Mouse (Mus musculus): Measurements from ENCODE around the gene Urb2. TPM values are rescaled to one million over a fixed set of nuclear protein-coding genes. Genes with fewer than 3 reads are reported as not detected.
A peak's percentile ranks its signal among the peaks of the same experiment; 100 is the strongest.

The Urb2 gene
- total and polyA plus RNA-seq, 2 experiments from 2014 or later, result 1.8 to 14.8 TPM

GRCm38 (mm10) chr8:123981674-123982073 lies 39.6 kb upstream of the Urb2 start:
- Histone ChIP-seq H3K9ac (0 out of 2 replicates have a peak overlapping the region, but pooled peaks have one; percentile 4), H3K4me3 (ENCODE audit: low read depth, low read length) (peak overlapping the region; percentile 77), H3K27me3 (ENCODE audit: insufficient read depth, low read length) (no peaks in the 10 kb centered on the region), H3K9me3 (ENCODE audit: low read length) (no peaks in the 10 kb centered on the region), H3K36me3 (ENCODE audit: insufficient read depth) (no peaks in the 10 kb centered on the region), H3K4me1 (ENCODE audit: insufficient read depth) (peaks cover 7% of the 10 kb centered on the region; the same call in 1 of the 2 replicates), H3K27ac (ENCODE audit: low read depth, low read length) (no peak overlapping the region; the same call in 1 of the 2 replicates), H3K4me2 (ENCODE audit: low read depth) (peak overlapping the region; percentile 92)
- ATAC-seq, result no peak
- WGBS, result 29% methylated on average over 4 of the region's 4 CpGs
- DNase-seq, result peak; percentile 51
- no peak for TF ChIP-seq CTCF (IDR thresholded peaks at IDR 0.05; ENCODE audit: low read depth)

GRCm38 (mm10) chr8:123982291-123982793 lies 39.0 kb upstream of the Urb2 start:
- no peaks in the 10 kb centered on the region for H3K36me3 ChIP-seq (ENCODE audit: insufficient read depth)
- H3K4me3 ChIP-seq (ENCODE audit: low read depth, low read length), result peak overlapping the region; percentile 77
- H3K27ac ChIP-seq (ENCODE audit: low read depth, low read length), result peak overlapping the region; percentile 50
- no peaks in the 10 kb centered on the region for H3K27me3 ChIP-seq (ENCODE audit: insufficient read depth, low read length)
- ATAC-seq (peak; percentile 47), DNase-seq (peak; percentile 62)
- TF ChIP-seq CTCF (IDR thresholded peaks at IDR 0.05; ENCODE audit: low read depth), result no peak
- no peaks in the 10 kb centered on the region for H3K9me3 ChIP-seq (ENCODE audit: low read length)
- peak overlapping the region; percentile 76 for H3K9ac ChIP-seq
- H3K4me1 ChIP-seq (ENCODE audit: insufficient read depth), result peaks cover 7% of the 10 kb centered on the region; the same call in 1 of the 2 replicates
- H3K4me2 ChIP-seq (ENCODE audit: low read depth), result peak overlapping the region; percentile 92
- WGBS, result under 1% methylated on average over 46 of the region's 48 CpGs

GRCm38 (mm10) chr8:123982826-123983400 lies 38.4 kb upstream of the Urb2 start, which contains the start of gene Abcb10:
Gene Abcb10 (minus strand): TSS chr8:123983122.
- DNase-seq (peak; percentile 75), ATAC-seq (peak; percentile 88)
- Histone ChIP-seq H3K9me3 (ENCODE audit: low read length) (no peaks in the 10 kb centered on the region), H3K4me3 (ENCODE audit: low read depth, low read length) (peak within 1 kb of the TSS; percentile 77), H3K27ac (ENCODE audit: low read depth, low read length) (peak within 1 kb of the TSS; percentile 50), H3K9ac (peak within 1 kb of the TSS; percentile 76), H3K27me3 (ENCODE audit: insufficient read depth, low read length) (no peaks in the 10 kb centered on the region), H3K4me2 (ENCODE audit: low read depth) (peak within 1 kb of the TSS; percentile 92), H3K4me1 (ENCODE audit: insufficient read depth) (peaks cover 7% of the 10 kb centered on the region; the same call in 1 of the 2 replicates), H3K36me3 (ENCODE audit: insufficient read depth) (no peaks in the 10 kb centered on the region)
- no peak for TF ChIP-seq CTCF (IDR thresholded peaks at IDR 0.05; ENCODE audit: low read depth)
- 2% methylated on average over 54 of the region's 56 CpGs for WGBS

- no peak overlapping the region for H3K27ac ChIP-seq (ENCODE audit: low read depth, low read length)
- TF ChIP-seq CTCF (IDR thresholded peaks at IDR 0.05; ENCODE audit: low read depth), result no peak
- H3K9me3 ChIP-seq (ENCODE audit: low read length), result no peaks in the 10 kb centered on the region
- no peaks in the 10 kb centered on the region for H3K36me3 ChIP-seq (ENCODE audit: insufficient read depth)
- ATAC-seq (no peak), DNase-seq (no peak)
- 83% methylated on average over 6 of the region's 6 CpGs for WGBS
- H3K9ac ChIP-seq, result no peak overlapping the region
- no peak overlapping the region for H3K4me2 ChIP-seq (ENCODE audit: low read depth)
- H3K4me1 ChIP-seq (ENCODE audit: insufficient read depth), result no peaks in the 10 kb centered on the region
- H3K27me3 ChIP-seq (ENCODE audit: insufficient read depth, low read length), result no peaks in the 10 kb centered on the region
- no peak overlapping the region for H3K4me3 ChIP-seq (ENCODE audit: low read depth, low read length)
Observed at GRCm38 (mm10) chr8:123988605-123989038, 32.7 kb upstream of the Urb2 start.

GRCm38 (mm10) chr8:123989128-123989527 lies 32.2 kb upstream of the Urb2 start:
- no peak for ATAC-seq
- H3K4me1 ChIP-seq (ENCODE audit: insufficient read depth), result no peaks in the 10 kb centered on the region

GRCm38 (mm10) chr8:123990277-123991049 lies 30.8 kb upstream of the Urb2 start:
- Histone ChIP-seq H3K9me3 (ENCODE audit: low read length) (no peaks in the 10 kb centered on the region), H3K36me3 (ENCODE audit: insufficient read depth) (no peaks in the 10 kb centered on the region), H3K4me2 (ENCODE audit: low read depth) (no peak overlapping the region), H3K9ac (no peak overlapping the region), H3K4me3 (ENCODE audit: low read depth, low read length) (no peak overlapping the region), H3K4me1 (ENCODE audit: insufficient read depth) (no peaks in the 10 kb centered on the region), H3K27me3 (ENCODE audit: insufficient read depth, low read length) (no peaks in the 10 kb centered on the region), H3K27ac (ENCODE audit: low read depth, low read length) (no peak overlapping the region)
- no peak for ATAC-seq
- TF ChIP-seq CTCF (IDR thresholded peaks at IDR 0.05; ENCODE audit: low read depth), result no peak
- WGBS, result 91% methylated on average over 13 of the region's 13 CpGs
- DNase-seq, result no peak

More at GRCm38 (mm10) chr8:123989128-123989527, 32.2 kb upstream of the Urb2 start:
- 79% methylated on average over 7 of the region's 7 CpGs for WGBS
- Histone ChIP-seq H3K9ac (no peak overlapping the region), H3K36me3 (ENCODE audit: insufficient read depth) (no peaks in the 10 kb centered on the region), H3K27ac (ENCODE audit: low read depth, low read length) (no peak overlapping the region), H3K4me2 (ENCODE audit: low read depth) (no peak overlapping the region), H3K27me3 (ENCODE audit: insufficient read depth, low read length) (no peaks in the 10 kb centered on the region), H3K9me3 (ENCODE audit: low read length) (no peaks in the 10 kb centered on the region), H3K4me3 (ENCODE audit: low read depth, low read length) (no peak overlapping the region)
- TF ChIP-seq CTCF (IDR thresholded peaks at IDR 0.05; ENCODE audit: low read depth), result no peak
- DNase-seq, result no peak

GRCm38 (mm10) chr8:123992587-123992986 lies 28.7 kb upstream of the Urb2 start:
- no peaks in the 10 kb centered on the region for H3K4me1 ChIP-seq (ENCODE audit: insufficient read depth)
- no peak overlapping the region for H3K9ac ChIP-seq
- WGBS, result 65% methylated on average over 8 of the region's 8 CpGs
- no peaks in the 10 kb centered on the region for H3K27me3 ChIP-seq (ENCODE audit: insufficient read depth, low read length)
- no peak overlapping the region for H3K4me2 ChIP-seq (ENCODE audit: low read depth)
- ATAC-seq, result no peak
- H3K9me3 ChIP-seq (ENCODE audit: low read length), result no peaks in the 10 kb centered on the region
- no peak overlapping the region for H3K27ac ChIP-seq (ENCODE audit: low read depth, low read length)
- no peak overlapping the region for H3K4me3 ChIP-seq (ENCODE audit: low read depth, low read length)
- TF ChIP-seq CTCF (IDR thresholded peaks at IDR 0.05; ENCODE audit: low read depth), result peak; percentile 44
- peak; percentile 19 for DNase-seq
- 0 out of 2 replicates have a peak, but pooled peaks cover 11% of the 10 kb centered on the region for H3K36me3 ChIP-seq (ENCODE audit: insufficient read depth)

Measured in forebrain, postnatal 0 days (tissue).